Mouse (Mus musculus): ENCODE measurements at regions not wholly inside any gene's neighbourhood (a gene's known extent, or its start where the extent isn't known, plus 50 kb on each side); places are given as distances from the start of the nearest gene placed in this dataset.

- DNase-seq (ENCODE audit: low read depth, low spot score): no peak
These were observed 181.7 kb upstream of the Egln3 start for GRCm38 (mm10) chr12:54385401-54385800.

DNA sequence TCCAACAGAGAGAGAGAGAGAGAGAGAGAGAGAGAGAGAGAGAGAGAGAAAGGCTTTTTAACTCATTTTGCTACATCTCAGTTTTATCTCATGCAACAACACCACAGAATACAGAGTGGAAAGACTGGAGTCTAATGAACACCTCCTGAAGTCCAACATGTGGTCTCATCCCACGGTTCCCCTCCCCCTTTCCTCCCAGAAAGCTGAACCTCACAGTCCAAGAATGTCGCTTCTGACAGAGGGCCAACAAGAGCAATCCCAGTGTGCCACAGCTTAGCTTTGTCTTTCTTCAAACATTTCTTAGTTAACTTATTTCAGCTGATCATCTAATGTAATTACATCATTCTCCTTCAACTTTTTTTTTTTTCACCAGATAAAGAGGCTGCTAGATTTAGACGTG is 180.5 kb upstream of the Egln3 start:
- DNase-seq (ENCODE audit: low read depth, low spot score): no peak

GRCm38 (mm10) chr12:54382965-54383364 is 179.3 kb upstream of the Egln3 start:
- DNase-seq (ENCODE audit: low read depth, low spot score): no peak

- DNase-seq (ENCODE audit: low read depth, low spot score): no peak
These were observed 178.4 kb upstream of the Egln3 start for GRCm38 (mm10) chr12:54382061-54382460.

GRCm38 (mm10) chr12:54380322-54380721 is 176.7 kb upstream of the Egln3 start:
- no peak for DNase-seq (ENCODE audit: low read depth, low spot score)

DNA sequence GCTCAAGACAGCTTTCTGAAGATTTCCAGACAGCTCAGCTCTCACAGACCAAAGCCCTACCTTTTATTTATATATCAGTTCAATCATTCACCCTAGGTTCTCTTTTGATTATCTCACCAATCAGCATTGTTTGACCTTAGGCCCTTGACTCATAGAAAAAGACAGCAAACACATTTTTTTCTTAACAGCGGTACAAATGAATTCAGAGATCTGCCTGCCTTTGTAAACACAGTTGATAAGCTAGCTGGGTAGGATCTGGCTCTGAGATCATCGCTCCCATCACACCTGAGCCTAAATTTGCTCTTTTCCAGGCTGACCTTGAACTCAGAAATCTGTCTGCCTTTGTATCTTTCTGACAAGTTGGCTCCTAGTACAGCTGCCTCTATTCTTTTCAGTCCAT is 174.9 kb upstream of the Egln3 start:
- no peak for DNase-seq (ENCODE audit: low read depth, low spot score)

DNA sequence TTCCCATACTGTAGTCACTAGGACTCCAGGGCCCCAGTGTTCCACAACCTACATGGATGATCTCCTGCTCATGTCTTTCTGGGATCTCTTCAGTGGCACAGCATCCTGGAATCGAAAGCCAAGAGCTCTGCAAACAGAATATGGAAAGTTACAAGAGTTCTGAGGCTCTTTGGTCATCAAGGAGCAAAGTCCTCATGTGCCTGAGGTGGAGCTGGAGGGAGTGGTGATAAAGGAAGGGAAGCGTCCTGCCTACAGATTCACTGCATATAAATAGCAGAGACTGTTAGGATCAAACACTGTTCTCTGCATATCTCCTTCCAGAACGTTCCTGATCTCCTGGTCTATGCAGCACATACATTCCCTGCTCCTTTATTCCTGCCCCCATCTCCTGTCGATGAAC is 170.4 kb upstream of the Egln3 start:
- no peak for DNase-seq (ENCODE audit: low read depth, low spot score)

DNA sequence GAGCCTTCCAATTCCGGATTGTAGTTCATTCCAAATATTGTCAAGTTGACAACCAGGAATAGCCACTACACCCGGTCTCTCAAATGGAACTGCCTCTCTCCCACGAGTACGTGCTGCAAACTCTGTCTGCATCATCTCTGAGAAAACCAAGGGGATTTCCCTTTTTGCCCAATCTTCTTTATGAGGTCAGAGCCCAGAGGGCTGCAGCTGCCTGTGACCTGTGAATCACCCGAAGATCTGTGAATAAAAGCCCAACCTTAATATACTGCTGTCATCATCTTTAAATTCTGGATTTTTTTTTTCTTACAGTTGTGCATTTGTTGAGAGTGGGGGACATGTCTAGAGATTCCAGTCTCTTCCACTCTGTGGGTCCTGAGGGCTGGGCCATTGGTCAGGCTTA is 165.6 kb upstream of the Egln3 start:
- no peak for DNase-seq (ENCODE audit: low read depth, low spot score)

DNA sequence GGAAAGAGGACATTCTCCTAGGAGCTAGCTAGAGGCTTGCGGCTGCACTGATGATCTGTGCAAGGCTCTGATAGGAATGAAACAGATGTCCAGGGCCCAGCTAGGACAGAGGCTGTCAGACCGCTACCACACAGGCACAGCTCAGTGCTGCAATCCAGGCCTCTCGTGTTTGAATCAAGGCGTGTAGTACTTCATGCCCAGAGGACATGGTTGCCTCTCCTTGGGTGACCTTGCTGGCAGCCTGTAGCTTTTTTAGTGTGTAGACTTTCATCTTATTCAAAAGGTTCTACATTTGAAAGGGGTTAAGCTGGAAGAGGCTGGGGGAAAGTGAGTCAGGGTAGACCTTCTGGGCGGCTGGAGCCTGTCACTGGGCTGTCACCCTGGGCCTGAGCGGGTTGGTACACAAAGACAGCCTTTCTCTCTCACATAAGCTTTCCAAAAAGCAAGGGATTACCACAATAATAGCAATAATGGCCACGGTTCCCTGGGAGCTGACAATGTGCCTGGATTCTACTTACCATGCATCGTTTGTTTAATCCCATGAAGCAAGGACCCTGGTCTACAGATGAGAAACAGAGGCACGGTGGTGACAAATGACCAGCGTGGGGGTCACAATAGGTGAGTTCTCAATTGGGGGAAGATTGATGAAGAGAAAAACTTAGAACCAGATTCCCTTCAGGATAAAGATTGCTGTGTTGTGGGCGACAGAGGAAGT is 160.9 kb upstream of the Egln3 start:
- DNase-seq (ENCODE audit: low read depth, low spot score): peak; percentile 6

DNA sequence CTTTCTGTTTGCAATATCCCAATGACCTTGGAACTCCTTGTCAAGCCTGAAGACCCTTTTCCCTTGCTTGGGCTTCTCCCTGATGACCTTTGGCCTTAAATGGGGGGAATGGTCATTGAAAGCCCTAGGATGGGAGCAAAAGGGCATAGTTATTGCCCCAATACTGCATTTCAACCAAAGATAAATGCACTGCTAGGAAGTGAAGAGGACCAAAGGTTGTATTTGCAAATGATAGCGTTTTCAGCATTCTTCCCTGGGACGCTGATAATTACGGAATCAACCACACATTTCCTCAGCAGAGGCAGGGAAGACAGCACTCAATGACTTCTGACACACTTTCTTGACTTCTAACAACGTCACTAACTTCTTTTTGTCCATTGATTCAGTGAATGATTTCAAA is 158.1 kb upstream of the Egln3 start:
- DNase-seq (ENCODE audit: low read depth, low spot score): no peak

DNA sequence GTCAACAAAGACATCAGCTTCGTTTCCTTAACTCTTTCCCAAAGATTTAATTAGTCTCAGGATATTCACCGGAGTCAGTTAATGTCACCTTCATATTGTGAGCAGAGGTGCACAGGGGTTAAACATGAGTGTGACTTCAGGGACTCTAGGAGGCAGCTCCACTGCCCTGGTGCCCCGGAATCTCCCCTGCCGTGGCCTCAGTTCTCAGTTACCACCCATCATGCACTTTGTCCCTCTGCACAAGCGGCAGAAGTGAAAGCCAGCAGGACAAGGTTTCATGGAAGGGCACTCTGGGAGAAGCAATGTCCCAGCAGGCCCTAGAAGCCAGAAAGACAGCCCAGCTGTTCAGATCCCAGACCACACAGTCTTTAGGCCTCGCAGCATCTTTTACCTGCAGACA is 150.5 kb upstream of the Egln3 start:
- DNase-seq (ENCODE audit: low read depth, low spot score): no peak

- no peak for DNase-seq (ENCODE audit: low read depth, low spot score)
These were observed 150.0 kb upstream of the Egln3 start for GRCm38 (mm10) chr12:54353694-54354093.

- peak; percentile 35 for DNase-seq (ENCODE audit: low read depth, low spot score)
These were observed 149.4 kb upstream of the Egln3 start for GRCm38 (mm10) chr12:54352963-54353606.

DNA sequence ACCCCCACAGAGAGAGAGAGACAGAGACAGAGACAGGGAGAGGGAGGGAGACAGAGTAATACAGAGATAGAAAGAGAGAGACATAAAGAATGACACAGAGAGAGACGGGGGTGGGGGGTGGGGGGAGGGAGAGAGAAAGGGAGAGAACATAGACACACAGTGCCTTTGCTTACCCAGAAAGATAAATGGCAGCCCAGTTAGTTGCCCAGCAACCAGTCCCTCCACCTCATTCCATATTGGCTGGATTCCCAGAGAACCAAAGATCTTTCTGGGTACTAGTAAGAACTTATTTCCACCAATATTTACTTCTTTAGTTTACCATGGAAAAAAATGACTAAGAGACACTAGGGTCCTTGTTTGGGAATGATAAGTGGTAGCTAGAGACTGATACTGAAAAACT is 146.6 kb upstream of the Egln3 start:
- DNase-seq (ENCODE audit: low read depth, low spot score): no peak

- no peak for DNase-seq (ENCODE audit: low read depth, low spot score)
These were observed 145.7 kb upstream of the Egln3 start for GRCm38 (mm10) chr12:54349403-54349802.

GRCm38 (mm10) chr12:54343493-54343892 is 139.8 kb upstream of the Egln3 start:
- DNase-seq (ENCODE audit: low read depth, low spot score): no peak

DNA sequence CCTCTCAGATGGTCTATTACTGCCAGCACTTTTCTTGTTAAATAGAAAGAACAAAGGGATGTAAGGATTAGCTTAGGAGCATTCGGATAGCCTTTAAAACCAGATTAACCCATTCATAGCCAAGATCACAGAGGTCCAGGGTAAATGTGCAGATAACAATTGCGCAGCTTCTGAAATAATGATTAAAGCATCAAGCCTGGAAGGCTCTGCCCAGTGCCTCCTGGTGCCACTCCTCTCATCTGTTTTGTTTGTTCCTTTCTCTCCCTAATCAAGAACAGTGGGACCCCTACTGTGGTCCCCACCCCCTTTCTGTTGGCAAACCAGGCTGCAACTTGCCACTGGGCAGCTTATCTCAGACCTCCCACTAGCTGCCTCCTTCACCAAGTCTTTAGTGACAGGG is 131.8 kb upstream of the Egln3 start:
- no peak for DNase-seq (ENCODE audit: low read depth, low spot score)

GRCm38 (mm10) chr12:54334491-54335132 is 131.0 kb upstream of the Egln3 start:
- DNase-seq (ENCODE audit: low read depth, low spot score): peak; percentile 32

DNA sequence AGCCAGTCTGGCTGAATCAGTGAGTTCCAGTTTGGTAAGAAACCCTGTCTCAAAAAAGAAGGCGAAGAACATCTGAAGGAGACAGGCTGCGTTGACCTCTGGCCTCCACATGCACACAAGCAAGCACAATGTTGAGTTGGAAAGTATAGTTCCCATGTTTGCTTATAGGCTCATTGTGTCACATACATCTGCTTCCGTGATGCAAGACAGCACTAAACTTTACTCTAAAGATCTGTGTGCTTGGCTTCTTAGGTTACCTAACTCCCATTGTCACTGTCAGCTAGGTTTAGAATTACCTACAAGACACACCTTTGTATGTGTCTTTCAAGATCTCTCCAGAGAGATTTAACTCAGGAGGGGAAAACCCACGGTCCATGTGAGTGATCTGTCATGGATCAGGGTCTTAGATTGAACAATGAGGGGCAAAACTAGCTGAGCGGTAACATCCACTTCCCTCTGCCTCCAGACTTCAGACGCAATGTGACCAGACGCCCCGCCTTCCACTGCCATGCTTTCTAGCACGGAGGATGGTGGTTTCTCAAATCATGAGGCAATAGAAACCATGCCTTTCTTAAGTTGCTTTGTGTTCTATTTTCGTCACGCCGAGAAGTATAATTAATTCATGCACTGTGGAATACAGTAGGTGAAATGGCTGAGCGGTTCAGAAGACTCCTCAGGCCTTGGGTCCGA is 130.1 kb upstream of the Egln3 start:
- no peak for DNase-seq (ENCODE audit: low read depth, low spot score)

- DNase-seq (ENCODE audit: low read depth, low spot score): no peak
These were observed 123.8 kb upstream of the Egln3 start for GRCm38 (mm10) chr12:54327483-54327882.

GRCm38 (mm10) chr12:54326571-54326970 is 122.9 kb upstream of the Egln3 start:
- DNase-seq (ENCODE audit: low read depth, low spot score): no peak

DNA sequence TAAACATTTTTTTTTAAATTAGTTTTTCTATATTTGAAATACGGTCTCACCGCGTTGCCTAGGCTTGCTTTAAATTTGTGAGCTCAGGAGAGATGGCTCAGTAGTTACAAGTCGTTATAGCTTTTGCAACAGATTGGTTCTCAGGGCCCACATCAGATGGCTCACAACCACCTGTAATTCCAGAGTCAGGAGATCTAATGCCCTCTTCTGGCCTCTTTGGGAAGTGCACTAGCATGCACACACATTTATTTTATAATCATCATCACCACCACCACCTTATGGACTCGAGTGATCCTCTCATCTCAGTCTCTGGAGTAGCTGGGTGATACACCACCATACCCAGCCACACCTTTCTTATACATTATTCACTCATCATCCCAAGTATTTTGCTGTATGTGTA is 116.9 kb upstream of the Egln3 start:
- DNase-seq (ENCODE audit: low read depth, low spot score): peak; percentile 67
